Mouse (Mus musculus): ENCODE results near the gene Ndufs2.

GRCm38 (mm10) chr1:171192283-171192682 lies 58.9 kb downstream of the Ndufs2 start:
- TF ChIP-seq CTCF (IDR thresholded peaks at IDR 0.05; ENCODE audit: control insufficient read depth, insufficient read depth, insufficient replicate concordance, low read depth, low read length), result no peak
- TF ChIP-seq POLR2A (IDR thresholded peaks at IDR 0.05; ENCODE audit: control insufficient read depth, low read depth, low read length), result no peak
